Mouse (Mus musculus) left cerebral cortex, adult 18-20 months (tissue): ENCODE data around the gene Gm49322. TPM values are rescaled to one million over a fixed set of nuclear protein-coding genes. Genes with fewer than 3 reads are reported as not detected.
"Not testable (repeated sequence)": the region's sequence is repeated elsewhere in the genome, so short reads cannot be mapped to it uniquely, and the experiment has no call there.

Source experiments
- DNase-seq, 2 experiments: peaks; one replicate each; pipeline ENCODE4 v3.0.0; 2021 to 2022; ENCODE audit warnings: low spot score in 2 of 2, mixed read lengths in 1 of 2
- total RNA-seq, 2 experiments: library from RNA; stranded (reverse); gene quantifications; 2 replicates each; pipeline ENCODE4 v1.2.3; 2021

Gm49322 gene
- total RNA-seq, 2 experiments from 2014 or later, result 3.5 to 3.7 TPM

DNA sequence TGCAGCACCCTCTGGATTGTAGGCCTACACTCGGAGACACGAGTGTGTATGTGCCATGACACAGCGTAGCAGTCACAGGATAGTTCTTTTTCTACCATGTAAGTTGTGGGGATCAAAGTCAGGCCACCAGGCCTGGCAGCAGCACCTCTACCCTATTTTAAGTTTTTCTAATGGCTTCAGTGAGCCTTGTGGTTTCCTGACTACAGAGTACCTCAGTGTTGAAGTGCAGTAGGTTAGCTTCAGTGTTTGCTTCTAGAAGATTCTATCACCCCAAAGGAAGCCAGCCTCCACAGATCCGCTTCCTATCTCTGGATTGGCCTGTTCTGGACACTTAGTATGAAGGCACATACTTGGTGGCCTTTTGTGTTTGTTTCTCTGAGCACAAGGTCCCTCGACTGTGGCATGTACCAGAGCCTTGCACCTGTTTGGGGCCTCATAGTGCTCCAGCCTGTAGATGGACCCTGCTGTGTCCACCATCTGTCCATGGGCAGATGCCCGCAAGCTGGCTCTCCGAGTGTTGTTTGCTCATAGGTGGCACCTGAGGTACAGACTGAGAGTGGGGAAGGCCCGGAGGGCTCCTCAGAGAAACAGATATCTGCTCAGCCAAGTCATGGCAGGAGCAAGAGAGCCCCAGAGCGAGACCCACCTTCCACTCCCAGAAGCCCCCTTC, 4.4 kb downstream of the Gm49322 start:
- no peak for DNase-seq

DNA sequence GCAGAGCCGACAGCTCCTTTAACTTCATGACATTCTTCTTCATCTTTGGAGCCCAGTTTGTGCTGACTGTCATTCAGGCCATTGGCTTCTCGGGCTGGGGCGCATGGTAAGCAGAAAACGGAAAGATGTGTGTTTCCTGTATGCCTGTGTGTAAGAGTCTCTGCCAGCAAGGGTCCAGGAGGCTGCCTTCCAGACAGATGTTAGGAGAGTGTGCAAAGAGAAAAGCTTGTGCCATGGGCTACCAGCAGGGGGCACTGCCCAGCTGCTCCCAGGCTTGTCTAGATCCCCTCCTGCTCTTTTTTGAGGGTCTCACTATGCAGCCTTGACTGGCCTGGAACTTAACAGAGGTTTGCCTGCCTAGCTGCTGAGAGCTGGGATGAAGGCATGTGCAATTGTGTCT, 5.2 kb downstream of the Gm49322 start:
- peak in 1 of 2 experiments; percentile 44 for DNase-seq

DNA sequence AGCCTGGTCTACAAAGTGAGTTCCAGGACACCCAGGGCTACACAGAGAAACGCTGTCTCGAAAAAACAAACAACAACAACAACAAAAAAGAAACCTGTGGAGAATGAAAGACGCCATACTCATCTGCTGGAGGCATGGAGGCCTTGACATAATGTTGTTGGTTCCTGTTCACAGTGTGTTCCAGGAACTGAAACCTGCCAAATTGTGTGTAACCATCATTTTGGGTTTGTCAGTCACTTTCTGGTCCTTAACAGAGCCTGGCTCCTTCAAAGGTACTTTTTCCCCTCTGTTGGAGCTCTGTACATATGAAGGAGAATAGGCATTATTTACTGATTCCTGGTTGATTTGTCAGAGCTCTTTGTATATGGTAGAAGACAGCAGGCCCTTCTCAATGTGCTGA, 6.1 kb downstream of the Gm49322 start:
- no peak for DNase-seq

DNA sequence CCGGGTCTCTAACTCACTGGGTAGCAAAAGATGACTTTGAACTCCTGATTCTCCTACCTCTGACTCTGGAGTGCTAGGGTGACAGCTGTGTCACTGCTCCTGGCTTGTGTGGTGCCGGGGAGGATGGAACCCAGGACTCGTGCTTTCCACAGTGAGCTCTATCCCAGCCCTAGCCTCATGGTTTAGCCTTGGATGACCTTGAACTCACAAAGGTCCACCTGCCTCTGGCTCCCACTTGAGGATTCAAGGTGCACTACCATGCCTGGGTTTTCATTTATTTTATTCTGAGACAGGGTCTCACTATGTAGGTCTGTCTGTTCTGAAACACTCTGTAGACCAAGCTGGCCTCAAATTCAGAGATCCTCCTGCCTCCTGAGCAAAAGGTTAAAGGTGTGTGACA, 8.0 kb downstream of the Gm49322 start:
- DNase-seq, result no peak

- no peak for DNase-seq
These were observed 8.5 kb downstream of the Gm49322 start for GRCm38 (mm10) chr10:80614351-80614750.

DNA sequence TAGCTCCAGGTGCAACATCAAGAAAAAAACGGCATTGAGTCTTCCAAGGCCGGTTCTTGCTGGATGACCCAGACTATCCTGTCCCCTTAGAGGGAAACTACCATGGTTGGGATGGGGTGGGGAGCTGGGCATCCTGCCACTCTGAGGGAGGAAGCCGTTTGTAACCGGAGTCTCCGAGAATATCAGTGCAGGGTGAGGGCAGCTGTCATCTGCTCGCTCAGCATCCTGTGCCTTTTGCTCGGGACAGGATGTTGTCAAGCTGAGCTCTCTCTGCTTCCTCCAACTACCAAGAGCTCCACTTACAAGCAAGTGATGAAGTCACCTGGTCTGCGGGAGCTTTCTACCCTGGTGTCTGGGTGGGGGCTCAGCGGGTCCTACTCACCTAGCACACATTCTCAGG, 12.4 kb downstream of the Gm49322 start:
- DNase-seq, result no peak

DNA sequence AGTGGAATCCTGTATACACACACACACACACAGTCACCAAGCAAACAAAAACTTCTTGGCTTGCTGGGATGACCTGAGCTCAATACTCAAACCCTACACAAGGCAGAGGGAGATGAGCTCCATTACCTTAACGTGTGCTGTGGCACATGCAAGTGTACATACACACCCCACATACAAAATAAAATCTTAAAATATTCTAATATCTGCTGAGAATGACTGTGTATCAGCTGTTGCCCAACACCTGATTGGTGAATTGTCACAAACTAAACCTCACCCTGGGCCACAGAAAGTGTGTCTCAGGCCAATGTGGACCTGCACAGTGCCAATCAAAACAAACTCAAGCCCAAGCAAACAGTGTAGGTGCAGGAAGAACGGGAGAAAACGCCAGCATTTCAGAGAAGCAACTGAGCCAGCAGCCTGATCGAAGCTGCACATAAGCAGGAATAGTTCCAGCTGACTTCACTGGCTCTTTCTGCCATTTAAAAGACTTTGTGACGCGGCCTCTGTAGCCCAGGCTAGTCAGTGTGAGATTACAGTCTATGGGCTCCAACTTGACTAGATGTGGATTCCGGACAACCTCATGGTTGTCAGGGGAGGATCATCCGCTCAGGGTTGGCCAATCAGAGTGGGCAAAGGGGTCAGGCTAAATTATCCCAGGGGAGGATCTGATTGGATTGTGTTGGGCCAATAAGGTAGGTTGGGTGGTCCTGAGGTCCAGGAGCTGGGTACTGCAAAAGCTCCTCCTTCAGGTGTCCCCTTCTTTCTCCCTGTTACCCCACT, 13.8 kb downstream of the Gm49322 start:
- no peak for DNase-seq

DNA sequence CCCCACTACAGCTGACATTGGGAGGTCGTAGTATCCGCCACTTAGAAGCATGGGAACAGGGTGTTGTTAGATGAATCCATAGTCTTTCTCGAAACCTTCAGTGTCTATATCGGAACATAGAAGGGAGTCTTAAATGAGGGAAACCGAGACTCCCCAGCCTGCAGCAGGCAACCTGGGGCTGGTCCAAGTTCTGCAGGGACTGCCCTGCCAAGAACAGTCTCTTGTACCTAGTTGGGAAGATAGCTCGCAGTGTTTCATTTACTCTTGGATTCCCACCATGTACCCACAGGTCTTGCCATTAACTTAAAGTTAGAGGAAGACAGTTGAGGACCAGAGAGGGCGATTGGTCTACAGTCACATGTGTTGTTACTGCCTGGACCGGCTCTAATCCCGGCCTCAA, 14.5 kb downstream of the Gm49322 start:
- no peak for DNase-seq

GRCm38 (mm10) chr10:80620796-80621689, 15.2 kb downstream of the Gm49322 start:
- no peak for DNase-seq

- no peak for DNase-seq
These were observed 15.8 kb downstream of the Gm49322 start for GRCm38 (mm10) chr10:80621690-80621939.

DNA sequence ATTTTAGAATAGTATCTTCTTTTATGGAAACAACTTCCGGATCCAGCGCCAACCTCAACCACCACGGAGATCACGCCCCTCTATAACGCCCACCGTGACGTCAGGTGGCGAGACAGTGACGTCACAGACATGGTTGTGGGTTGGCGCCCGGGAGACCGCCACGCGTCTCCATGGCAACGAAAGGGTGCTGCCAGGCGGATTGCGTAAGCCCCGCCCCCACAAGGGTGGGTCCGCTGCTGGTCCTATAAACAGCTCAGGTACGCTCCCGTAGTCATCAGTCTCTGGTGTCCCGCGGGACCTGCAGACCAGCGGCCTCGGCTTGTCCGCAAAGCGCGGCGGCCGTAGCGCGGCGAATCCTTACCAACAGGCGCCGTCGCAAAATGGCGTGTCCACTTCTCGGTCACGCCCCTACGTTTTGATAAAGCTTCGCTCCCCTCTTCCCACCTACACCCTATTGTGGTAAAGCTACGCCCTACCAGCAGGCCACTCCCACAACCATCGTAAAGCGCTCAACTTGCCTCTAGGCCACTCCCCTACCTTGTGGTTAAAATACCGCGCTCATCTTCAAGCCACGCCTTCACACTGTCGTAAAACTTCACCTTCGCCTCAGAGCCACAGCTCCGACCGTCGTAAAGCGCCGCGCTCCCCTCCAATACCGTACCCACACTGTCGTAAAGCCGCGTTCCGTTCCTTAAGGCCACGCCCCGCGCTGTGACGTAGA, 16.3 kb downstream of the Gm49322 start:
- DNase-seq, result peak; percentile 99

- DNase-seq, result peak in 1 of 2 experiments; percentile 33
These were observed 17.0 kb downstream of the Gm49322 start, which contains the start of gene Csnk1g2 for GRCm38 (mm10) chr10:80622661-80623456. Csnk1g2 (plus strand) TSS chr10:80622838.

DNA sequence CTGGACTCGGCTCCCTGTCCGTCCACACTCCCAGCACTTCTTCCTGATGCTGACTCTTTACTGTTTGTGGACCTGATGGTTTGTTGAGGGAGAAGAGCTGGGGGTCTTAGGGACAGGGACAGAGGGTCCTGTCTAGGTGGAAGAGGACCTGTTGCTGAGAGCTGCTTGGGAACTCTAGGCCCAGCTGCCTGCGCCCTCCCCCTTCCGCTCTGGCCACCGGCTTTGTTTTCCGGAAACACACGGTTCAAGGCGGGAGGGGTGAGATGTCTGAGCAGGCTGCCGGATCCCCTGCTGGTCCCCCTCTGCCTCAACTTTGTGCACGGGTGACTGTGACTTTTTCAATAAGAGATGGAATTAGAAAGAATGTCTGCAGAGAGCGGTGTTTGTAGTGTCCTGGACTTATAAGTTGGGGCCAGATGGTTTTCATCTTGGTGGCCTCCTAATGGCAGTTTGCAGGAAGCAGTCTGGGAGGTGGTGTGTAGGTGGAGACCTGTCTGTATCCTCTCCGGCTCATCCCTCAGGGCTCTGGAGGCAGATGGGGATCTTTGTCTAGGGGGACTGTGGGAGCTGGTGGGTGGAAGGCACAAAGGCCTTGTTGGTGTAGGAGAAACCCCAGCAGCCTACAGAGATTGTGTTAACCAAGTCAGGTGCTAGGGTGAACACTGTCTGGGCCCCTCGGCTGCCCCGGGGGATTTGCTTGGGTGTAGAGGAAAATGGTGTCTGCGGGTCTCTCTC, 17.8 kb downstream of the Gm49322 start:
- DNase-seq, result peak in 1 of 2 experiments; percentile 33

DNA sequence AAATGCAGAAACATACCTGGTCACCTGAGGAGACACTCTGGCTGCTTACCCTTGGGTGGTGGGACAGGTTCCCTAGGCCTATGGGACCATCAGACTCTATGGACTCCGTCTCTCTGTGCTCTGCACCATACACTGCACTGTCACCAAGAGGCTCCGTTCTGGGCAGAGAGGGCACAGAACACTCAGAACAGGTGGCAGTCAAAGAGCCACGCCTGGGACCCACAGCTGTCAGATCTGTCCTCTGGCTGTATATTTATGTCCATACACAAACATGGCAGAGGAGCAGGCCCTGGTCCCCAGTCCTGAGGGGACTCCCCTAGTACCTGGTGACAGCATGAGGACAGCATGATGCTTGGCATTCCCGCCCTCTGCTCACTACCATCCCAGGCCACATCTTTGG, 19.9 kb downstream of the Gm49322 start:
- DNase-seq, result no peak

DNA sequence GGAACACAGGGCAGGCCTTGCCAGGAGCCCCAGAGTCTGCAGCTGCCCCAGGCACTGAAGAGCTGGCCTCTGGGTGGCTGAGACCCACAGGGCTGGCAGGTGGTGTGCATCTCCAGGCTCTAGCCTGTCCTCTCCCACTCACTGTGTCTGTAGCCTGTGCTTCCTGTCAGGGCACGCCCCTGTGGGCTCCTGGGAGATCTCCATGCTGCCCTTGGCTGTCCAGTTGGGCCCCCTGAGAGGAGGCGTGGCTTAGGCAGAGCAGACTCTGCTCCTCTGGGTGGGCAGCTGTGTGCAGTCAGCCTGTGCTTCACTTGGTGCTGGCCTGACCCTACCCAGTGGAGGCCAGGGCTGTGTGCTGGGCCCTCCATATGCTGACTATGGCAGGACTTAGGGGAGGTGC, 21.9 kb downstream of the Gm49322 start:
- DNase-seq, result no peak

DNA sequence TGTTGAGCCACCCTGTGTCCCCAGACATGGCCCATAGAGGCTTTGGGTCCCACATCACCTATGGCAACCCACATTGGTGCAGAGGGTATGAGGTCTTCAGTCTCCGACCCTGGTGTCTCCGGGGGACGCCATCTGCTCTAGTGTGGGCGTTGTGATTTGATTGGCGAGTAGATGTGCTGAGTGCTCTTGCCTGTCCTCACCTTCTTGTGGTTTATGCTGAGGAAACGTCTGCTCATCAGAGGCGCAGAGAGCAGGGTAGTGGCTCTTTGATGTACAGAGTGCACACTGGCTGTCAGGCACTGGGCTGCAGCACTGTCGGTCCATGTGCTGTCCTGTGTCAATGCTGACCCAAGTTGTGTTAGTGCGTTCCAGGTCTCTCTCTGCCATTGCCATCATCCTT, 23.1 kb downstream of the Gm49322 start:
- DNase-seq, result no peak

DNA sequence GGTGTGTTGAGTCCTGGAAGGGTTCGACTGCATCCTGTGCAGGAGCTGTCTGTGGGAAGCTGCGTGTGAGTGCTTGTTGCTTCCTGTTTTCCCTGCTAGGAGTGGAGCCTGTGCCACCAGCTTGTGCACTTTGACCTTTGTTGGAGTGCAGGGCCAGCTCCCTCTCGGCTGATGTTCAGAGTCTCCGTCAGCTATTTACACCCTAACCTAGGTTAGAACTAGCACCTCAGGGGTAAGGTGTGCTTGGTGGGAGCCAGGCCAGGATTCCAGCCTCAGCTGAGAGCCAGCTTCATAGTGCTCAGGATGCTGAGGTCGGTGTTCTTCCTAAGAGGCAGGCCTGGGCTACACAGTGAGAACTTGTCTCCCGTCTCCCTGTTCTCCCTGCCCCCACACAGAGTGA, 29.5 kb downstream of the Gm49322 start:
- DNase-seq, result no peak

- DNase-seq, result no peak
These were observed 41.1 kb downstream of the Gm49322 start for GRCm38 (mm10) chr10:80646936-80647335.

- not testable (repeated sequence) for DNase-seq
These were observed 44.1 kb downstream of the Gm49322 start for GRCm38 (mm10) chr10:80649910-80650309.

DNA sequence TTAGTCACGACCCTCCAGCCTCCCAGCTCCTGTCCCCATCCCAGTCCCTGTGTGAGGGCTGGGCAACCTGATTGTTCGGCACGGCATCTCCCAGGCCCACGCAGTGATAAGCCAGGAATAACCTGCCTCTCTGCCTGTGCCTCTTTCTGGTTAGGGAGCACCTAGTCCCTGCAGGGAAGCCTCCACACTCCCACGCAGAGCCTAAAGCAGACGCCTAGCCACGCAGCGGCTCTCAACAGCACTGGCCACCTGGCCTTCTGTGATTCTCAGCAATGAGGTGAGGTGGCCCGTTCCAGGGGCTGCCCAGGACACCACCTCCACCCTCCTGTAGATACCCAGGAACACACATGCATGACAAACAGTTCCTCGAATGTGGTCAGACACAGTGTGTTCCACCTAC, 44.6 kb downstream of the Gm49322 start:
- DNase-seq, result peak; percentile 45 to 52
